Mouse (Mus musculus) brain, embryonic 14.5 days (tissue): ENCODE measurements around the gene Hspbap1.

ENCODE experiments used
- CTCF ChIP-seq: fragments of 200-500 bp; IDR thresholded peaks from 2 replicates; pipeline ENCODE4 v1.5.1; 2012; ENCODE audit warnings: inconsistent platforms, mild to moderate bottlenecking, moderate library complexity, borderline replicate concordance; ENCODE audit not compliant: insufficient read depth, insufficient read length; ENCODE audit errors: extremely low read depth
- POLR2A ChIP-seq: fragments of 200-500 bp; IDR thresholded peaks from 2 replicates; pipeline ENCODE4 v1.6.1; 2012; ENCODE audit warnings: mild to moderate bottlenecking, inconsistent platforms, borderline replicate concordance; ENCODE audit not compliant: poor library complexity, insufficient read depth, insufficient read length, severe bottlenecking; ENCODE audit errors: extremely low read depth

DNA sequence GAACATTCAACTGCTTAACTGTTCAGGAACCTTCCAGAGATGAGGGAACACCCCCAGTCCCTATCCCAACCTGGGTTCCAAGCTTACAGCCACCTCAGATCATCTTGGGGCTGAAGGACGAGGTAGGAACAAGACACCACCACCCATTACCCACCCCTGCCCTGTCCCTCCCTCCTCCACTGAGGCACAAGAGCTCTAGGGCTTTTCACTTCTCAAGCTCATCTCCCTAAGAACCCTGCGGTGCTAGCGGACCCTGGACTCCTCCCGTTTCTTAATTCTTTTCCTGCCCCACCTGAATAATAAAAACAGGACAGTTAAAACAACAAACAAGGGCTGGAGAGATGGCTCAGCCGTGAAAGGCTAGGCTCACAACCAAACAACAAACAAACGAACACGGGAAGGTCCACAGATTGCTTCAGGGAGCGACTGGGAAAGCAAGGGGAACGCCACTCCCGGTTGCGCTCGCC lies 100.4 kb downstream of the Hspbap1 start:
- no peak for TF ChIP-seq POLR2A
- TF ChIP-seq CTCF = no peak
